Mouse (Mus musculus) left cerebral cortex, adult 2 months (tissue): ENCODE data around the gene Taf1d. TPM values are rescaled to one million over a fixed set of nuclear protein-coding genes. Genes with fewer than 3 reads are reported as not detected.
"Not testable (repeated sequence)": the region's sequence is repeated elsewhere in the genome, so short reads cannot be mapped to it uniquely, and the experiment has no call there.

Experiments used
- DNase-seq, 2 experiments: peaks; one replicate each; pipeline ENCODE4 v3.0.0; 2021 to 2022; ENCODE audit warnings: low spot score in 2 of 2, mixed read lengths in 1 of 2; ENCODE audit errors: extremely low spot score in 1 of 2
- H3K27ac ChIP-seq: fragments of 200-600 bp; 2 replicates; pipeline ENCODE4 v1.8.1; 2022
- H3K4me3 ChIP-seq: fragments of 200-600 bp; 2 replicates; pipeline ENCODE4 v1.8.1; 2022
- CTCF ChIP-seq: fragments of 200-600 bp; IDR thresholded peaks from 2 replicates; pipeline ENCODE4 v1.8.1; 2022; ENCODE audit warnings: antibody characterized with exemption, mild to moderate bottlenecking, moderate library complexity
- intact Hi-C: fragments of 180-260 bp; cut with DNase I; formaldehyde crosslinking; loops from one replicate; pipeline ENCODE4 v1.15.1; 2025
- total RNA-seq, 2 experiments: library from RNA; stranded (reverse); gene quantifications; 2 replicates each; pipeline ENCODE4 v1.2.3; 2021

The Taf1d gene
- total RNA-seq, 2 experiments from 2014 or later: 30.7 to 33.5 TPM

DNA sequence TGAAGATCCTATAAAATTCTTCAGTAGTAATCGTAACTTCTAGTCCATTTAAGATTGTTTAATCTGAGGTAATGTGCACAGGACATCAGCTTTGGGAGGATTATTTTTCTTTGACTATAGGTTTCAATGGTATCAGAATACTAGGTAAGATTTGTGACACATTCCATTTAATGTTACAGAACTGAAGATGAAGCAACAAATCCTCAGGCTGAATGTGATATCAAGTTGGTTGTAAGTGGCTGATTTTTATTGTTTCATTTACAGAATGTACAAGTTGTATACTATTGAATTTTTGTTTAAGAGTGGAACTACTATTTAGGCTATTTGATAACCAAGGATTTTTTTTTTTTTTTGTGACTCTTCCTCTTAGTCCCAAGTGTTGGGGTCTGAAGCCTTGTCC lies 4.2 kb downstream of the Taf1d start:
- intact Hi-C loops: no loop called here
- no peak for TF ChIP-seq CTCF
- Histone ChIP-seq H3K4me3 (no peak overlapping the region), H3K27ac (no peak overlapping the region)
- no peak for DNase-seq

- DNase-seq: no peak
- no peak for TF ChIP-seq CTCF
- intact Hi-C loops: no loop called here
- H3K4me3 ChIP-seq: no peak overlapping the region
- H3K27ac ChIP-seq: no peak overlapping the region
Observed at GRCm38 (mm10) chr9:15312054-15312735, 6.2 kb downstream of the Taf1d start.

- H3K27ac ChIP-seq: no peak overlapping the region
- TF ChIP-seq CTCF: no peak
- DNase-seq: no peak
- H3K4me3 ChIP-seq: no peak overlapping the region
- intact Hi-C loops: no loop called here
Observed at GRCm38 (mm10) chr9:15313633-15314032, 7.6 kb downstream of the Taf1d start.

- no peak overlapping the region for H3K4me3 ChIP-seq
- no peak for TF ChIP-seq CTCF
- intact Hi-C loops: no loop called here
- no peak for DNase-seq
- H3K27ac ChIP-seq: no peak overlapping the region
Observed at GRCm38 (mm10) chr9:15314619-15315018, 8.6 kb downstream of the Taf1d start.

GRCm38 (mm10) chr9:15316296-15316695 lies 10.3 kb downstream of the Taf1d start:
- intact Hi-C loops, H3K4me3 ChIP-seq, DNase-seq, H3K27ac ChIP-seq: not testable (repeated sequence)

DNA sequence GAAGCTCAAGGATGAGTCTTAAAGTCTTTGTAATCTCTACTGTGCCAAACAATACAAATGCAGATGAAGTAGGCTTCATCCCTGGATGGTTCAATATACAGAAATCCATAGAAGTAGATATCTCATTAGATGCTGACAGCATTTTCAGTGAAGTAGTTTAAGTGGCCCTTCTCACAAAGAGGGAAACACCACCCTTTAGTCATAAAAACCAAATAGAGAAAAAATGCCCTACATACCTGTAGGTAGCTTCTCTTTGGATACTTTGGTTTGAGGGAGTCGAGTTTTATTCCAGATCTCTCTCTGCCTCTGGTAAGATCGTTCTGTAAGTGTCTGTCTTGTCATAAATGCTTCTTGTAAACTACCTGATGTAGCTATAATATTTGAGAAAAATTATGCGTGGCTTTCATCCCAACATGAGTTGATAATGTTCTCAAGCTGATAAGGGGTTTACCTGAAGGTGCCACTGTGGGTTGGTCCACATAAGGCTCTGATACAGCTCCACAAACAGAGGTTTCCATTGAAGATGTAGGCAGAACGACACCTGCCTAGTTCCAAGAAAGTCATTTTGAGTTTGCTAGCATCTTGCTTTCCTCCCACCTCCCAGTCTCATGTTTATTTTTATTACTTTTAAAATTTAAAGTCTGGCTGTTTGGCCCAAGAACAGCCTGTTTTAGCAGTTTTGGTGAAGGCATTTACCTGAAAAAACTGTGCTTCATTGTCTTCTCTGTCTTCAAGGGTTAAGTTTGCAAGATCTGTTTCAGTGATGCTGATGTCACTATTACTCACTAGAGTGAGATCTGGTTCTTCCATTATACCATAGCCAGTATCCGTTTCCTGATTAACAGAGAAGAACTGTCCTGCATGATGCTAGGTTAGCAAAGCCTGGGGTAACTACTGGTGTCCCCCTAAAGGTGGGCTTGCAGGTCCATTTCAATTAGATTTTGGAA lies 11.5 kb downstream of the Taf1d start:
- no peak for DNase-seq
- no peak for TF ChIP-seq CTCF
- intact Hi-C loops: no loop called here
- no peak overlapping the region for H3K4me3 ChIP-seq
- no peak overlapping the region for H3K27ac ChIP-seq

- intact Hi-C loops: no loop called here
- no peak for TF ChIP-seq CTCF
- Histone ChIP-seq H3K27ac (no peak overlapping the region), H3K4me3 (no peak overlapping the region)
- no peak for DNase-seq
Observed at GRCm38 (mm10) chr9:15318170-15318742, 12.2 kb downstream of the Taf1d start.

DNA sequence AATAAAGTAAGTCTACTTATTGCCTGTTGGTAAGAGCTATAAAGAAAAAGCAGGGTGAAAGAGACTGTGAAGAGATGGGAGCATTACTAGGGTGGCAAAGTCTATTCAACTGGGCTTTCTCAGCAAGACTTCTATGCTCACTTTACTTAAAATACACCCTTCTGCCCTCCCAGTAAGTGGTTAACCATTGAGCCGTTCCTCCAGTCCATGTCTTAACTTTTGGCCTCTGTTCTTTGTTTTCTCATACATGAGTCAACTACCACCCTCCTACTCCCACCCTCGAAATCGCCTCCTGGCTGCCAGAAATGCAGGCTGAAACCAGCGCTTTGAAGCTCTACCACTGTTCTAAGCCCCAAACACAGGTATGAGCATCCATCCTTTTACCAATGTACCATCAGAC lies 31.8 kb downstream of the Taf1d start:
- DNase-seq: no peak
- no peak for TF ChIP-seq CTCF
- intact Hi-C loops: no loop called here
- H3K27ac ChIP-seq: no peak overlapping the region
- no peak overlapping the region for H3K4me3 ChIP-seq

DNA sequence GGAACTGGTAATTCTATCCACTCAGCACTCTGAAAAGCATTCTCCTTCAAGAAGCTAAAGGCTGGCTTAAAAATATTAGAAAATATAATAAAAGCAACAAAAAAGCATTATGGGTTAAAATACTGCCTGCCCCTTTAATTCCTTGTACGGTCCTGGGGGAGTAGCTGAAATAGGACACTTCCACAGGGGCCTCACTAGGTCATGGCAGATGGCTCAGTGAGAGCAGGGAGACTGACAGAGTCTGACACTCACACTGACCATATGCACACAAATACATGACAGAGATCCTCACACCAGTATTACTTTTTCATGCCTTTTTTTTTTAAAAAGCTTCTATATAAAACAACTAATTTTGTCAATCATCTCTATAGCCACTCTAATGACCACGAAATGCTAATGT lies 43.9 kb downstream of the Taf1d start:
- intact Hi-C loops: no loop called here
- Histone ChIP-seq H3K4me3 (no peak overlapping the region), H3K27ac (no peak overlapping the region)
- no peak for TF ChIP-seq CTCF
- DNase-seq: no peak

GRCm38 (mm10) chr9:15356916-15357483 lies 51.0 kb downstream of the Taf1d start:
- peak overlapping the region; percentile 90 for H3K4me3 ChIP-seq
- no peak for TF ChIP-seq CTCF
- no peak for DNase-seq
- H3K27ac ChIP-seq: peak overlapping the region; percentile 76
- intact Hi-C loops: no loop called here

DNA sequence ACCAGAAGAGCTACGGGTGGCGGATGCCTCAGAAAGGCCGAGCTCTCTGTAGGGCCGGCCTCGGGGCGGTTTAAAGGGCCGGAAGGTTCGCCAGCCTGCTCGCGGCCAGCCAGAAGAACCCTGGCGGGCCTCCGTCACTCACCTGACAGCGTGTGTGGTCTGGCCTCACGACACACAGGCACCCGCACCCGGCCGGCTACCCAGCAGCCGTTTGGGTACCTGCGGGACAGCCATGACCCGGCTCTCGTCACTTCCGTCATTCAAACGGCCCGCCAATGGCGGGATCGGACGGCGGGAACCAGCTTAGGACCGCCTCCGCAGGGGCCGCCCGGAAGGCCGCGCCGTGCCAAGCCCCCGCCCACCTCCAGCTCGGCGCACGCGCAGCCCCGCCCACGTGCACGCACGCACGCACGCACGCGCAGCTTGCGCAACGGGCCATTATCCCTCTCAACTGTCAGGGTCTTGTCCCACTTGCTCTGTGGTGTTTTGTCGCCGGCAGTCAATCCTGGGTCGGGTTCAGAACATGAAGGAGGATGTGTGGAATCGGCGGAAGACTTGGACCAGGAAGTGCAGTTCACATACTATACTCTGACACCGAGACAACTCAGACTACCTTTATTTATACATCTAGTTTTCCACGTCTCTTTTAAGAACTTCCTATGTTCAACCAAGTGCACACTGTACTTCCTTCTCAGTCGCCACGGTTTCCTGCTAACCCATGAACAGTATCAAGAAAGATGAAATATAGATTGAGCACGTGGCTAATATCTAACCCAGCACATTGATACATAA lies 51.7 kb downstream of the Taf1d start, which contains the start of gene Cep295:
Gene Cep295, minus strand, starts transcription at position 305 of the 792 bp plus-strand sequence.
- peak within 1 kb of the TSS; percentile 76 for H3K27ac ChIP-seq
- no peak for TF ChIP-seq CTCF
- intact Hi-C loops: no loop called here
- H3K4me3 ChIP-seq: peak within 1 kb of the TSS; percentile 90
- peak; percentile 97 for DNase-seq
